Mouse (Mus musculus) CD4-positive, CD25-positive, alpha-beta regulatory T cell (primary cell): ENCODE results near the gene B3gat2. TPM values are rescaled to one million over a fixed set of nuclear protein-coding genes. Genes with fewer than 3 reads are reported as not detected.

Experiments
- polyA plus RNA-seq: library from polyadenylated mRNA; unstranded; fragments of 100-300 nt; shearing (Covaris generic); gene quantifications from one replicate; pipeline ENCODE4 v1.2.1, GENCODE M21; 2017

B3gat2 gene
- polyA plus RNA-seq: 1.6 TPM

DNA sequence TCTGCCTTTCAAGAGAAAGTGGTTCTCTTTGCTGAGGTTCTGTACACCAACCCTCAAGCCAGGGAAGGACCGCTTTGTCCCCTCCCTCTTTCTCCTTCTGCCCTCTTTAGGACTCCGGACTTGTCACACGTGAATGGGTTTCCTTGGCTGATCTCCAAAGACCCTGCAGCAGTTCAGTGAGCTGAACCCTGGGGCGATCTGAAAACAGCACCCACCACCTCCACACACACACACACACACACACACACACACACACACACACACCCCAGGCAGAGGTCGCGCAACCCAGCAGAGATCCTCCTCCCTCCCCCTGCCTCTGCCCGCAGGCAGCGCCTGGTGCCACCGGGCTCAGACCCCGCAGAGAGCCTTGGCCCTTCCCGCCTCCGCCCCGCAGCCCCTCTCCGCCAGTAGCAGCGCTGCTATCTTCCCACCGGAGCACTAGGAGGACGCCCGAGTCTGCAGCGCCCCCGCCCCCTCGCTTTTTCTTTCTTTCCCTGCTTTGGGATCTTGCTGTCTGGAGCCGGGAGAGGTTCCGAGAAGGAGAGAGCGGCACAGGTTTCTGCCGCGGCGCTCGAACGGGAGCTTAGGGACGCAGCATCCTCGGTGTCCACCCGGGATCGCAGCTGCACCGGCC is at the start of gene B3gat2:
Gene B3gat2 (plus strand): TSS at position 252 of the 634 bp plus-strand sequence.

Other genes starting within 250 kb of the B3gat2 start
- 97.3 TPM for gene Smap1, start 160.6 kb downstream of the B3gat2 start, polyA plus RNA-seq
- gene Sdhaf4, start 243.9 kb downstream of the B3gat2 start, polyA plus RNA-seq: 61.9 TPM